Mouse (Mus musculus) cortical plate, adult 2 months (tissue): ENCODE results near the gene Gm10718.
"Not testable (repeated sequence)": the region's sequence is repeated elsewhere in the genome, so short reads cannot be mapped to it uniquely, and the experiment has no call there.

Experiments used
- CTCF ChIP-seq: fragments of 200-500 bp; IDR thresholded peaks from 2 replicates; pipeline ENCODE4 v1.5.1; 2011; ENCODE audit warnings: mild to moderate bottlenecking, control low read depth, low read length; ENCODE audit not compliant: insufficient read depth; ENCODE audit errors: extremely low read depth
- POLR2A ChIP-seq: fragments of 200-500 bp; IDR thresholded peaks from 2 replicates; pipeline ENCODE4 v1.6.1; 2011; ENCODE audit warnings: mild to moderate bottlenecking, low read length, control low read depth; ENCODE audit not compliant: insufficient read depth; ENCODE audit errors: extremely low read depth

GRCm38 (mm10) chr9:3022316-3023008, 885 bp upstream of the Gm10718 start:
- TF ChIP-seq CTCF, POLR2A: not testable (repeated sequence)
